Mouse (Mus musculus): ENCODE measurements at regions not wholly inside any gene's neighbourhood (a gene's known extent, or its start where the extent isn't known, plus 50 kb on each side); places are given as distances from the start of the nearest gene placed in this dataset.

GRCm38 (mm10) chr13:111975549-111975948, 166.8 kb upstream of the Map3k1 start:
- DNase-seq (ENCODE audit: low spot score in 2 of 2), result no peak

GRCm38 (mm10) chr13:111977769-111978674, 169.2 kb upstream of the Map3k1 start:
- no peak for DNase-seq (ENCODE audit: low spot score in 2 of 2)

GRCm38 (mm10) chr13:111978675-111979020, 169.9 kb upstream of the Map3k1 start:
- no peak for DNase-seq (ENCODE audit: low spot score in 2 of 2)

- no peak for DNase-seq (ENCODE audit: low spot score in 2 of 2)
Observed at GRCm38 (mm10) chr13:111979428-111980204, 170.8 kb upstream of the Map3k1 start.

- DNase-seq (ENCODE audit: low spot score in 2 of 2), result no peak
Observed at GRCm38 (mm10) chr13:111980205-111980595, 171.4 kb upstream of the Map3k1 start.

- DNase-seq (ENCODE audit: low spot score in 2 of 2), result no peak
Observed at GRCm38 (mm10) chr13:111981103-111981502, 172.3 kb upstream of the Map3k1 start.

- no peak for DNase-seq (ENCODE audit: low spot score in 2 of 2)
Observed at GRCm38 (mm10) chr13:111982796-111983460, 174.1 kb upstream of the Map3k1 start.

GRCm38 (mm10) chr13:111984081-111984574, 175.3 kb upstream of the Map3k1 start:
- no peak for DNase-seq (ENCODE audit: low spot score in 2 of 2)

- no peak for DNase-seq (ENCODE audit: low spot score in 2 of 2)
Observed at GRCm38 (mm10) chr13:111985406-111985805, 176.6 kb upstream of the Map3k1 start.

- DNase-seq (ENCODE audit: low spot score in 2 of 2), result no peak
Observed at GRCm38 (mm10) chr13:111986681-111987080, 177.9 kb upstream of the Map3k1 start.

GRCm38 (mm10) chr13:111987420-111987819, 178.6 kb upstream of the Map3k1 start:
- DNase-seq (ENCODE audit: low spot score in 2 of 2), result no peak

- DNase-seq (ENCODE audit: low spot score in 2 of 2), result no peak
Observed at GRCm38 (mm10) chr13:111990913-111991534, 182.2 kb upstream of the Map3k1 start.

GRCm38 (mm10) chr13:111992075-111992847, 183.5 kb upstream of the Map3k1 start:
- DNase-seq (ENCODE audit: low spot score in 2 of 2), result no peak

GRCm38 (mm10) chr13:111994862-111995490, 186.2 kb upstream of the Map3k1 start:
- no peak for DNase-seq (ENCODE audit: low spot score in 2 of 2)

- no peak for DNase-seq (ENCODE audit: low spot score in 2 of 2)
Observed at GRCm38 (mm10) chr13:111995716-111996115, 186.9 kb upstream of the Map3k1 start.

GRCm38 (mm10) chr13:111996910-111997309, 188.1 kb upstream of the Map3k1 start:
- DNase-seq (ENCODE audit: low spot score in 2 of 2), result peak; percentile 59 to 70

- DNase-seq (ENCODE audit: low spot score in 2 of 2), result no peak
Observed at GRCm38 (mm10) chr13:111997980-111998945, 189.5 kb upstream of the Map3k1 start.

GRCm38 (mm10) chr13:111999647-112000292, 191.0 kb upstream of the Map3k1 start:
- no peak for DNase-seq (ENCODE audit: low spot score in 2 of 2)

Measured in layer of hippocampus, postnatal 10 days (tissue).